In the genomic region with DNA sequence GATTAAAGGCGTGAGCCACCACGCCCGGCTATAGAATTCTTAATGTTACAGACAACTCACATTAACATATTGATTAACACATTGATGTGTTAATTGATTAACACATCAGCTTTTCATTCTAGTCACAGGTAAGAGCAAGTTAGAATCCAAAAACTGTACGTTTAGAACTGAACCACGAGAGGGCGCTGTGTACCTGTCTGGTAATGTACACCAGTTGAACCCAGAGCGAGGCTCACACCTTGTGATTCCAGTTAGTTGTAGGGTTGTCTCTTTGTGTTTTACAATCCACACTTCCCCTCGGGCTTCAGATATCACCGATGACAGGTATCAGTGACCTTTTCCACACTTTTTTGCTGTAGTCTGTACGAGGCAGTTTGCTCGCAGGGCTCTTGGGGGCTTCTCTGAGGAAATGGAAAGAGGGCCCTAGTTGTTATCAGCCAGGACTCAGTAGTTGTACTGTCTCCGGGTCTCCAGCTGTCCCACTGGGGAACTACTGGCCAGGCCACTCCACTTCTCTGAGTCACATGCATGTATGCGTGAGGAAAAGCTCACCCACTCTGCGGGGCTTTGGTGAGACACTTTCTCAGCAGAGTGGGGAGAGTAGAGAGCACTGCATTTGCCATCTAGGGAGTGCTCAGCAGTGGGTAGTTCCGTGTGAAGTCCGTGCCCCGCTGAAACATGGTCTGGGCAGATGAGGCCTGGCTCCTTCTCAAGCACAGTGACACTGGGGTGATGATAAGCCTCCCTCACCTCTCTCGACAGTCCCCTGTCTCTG, we compare ENCODE assay signal across 8 mouse cellular contexts. TPM values are rescaled to one million over a fixed set of nuclear protein-coding genes. Genes with fewer than 3 reads are reported as not detected.
DNase-seq lines count a peak whose midpoint lies in the region; ATAC-seq and TF ChIP-seq lines count a peak whose summit lies in the region.

No protein-coding gene starts in this region.

- ATAC-seq in neural tube, embryonic 11.5 days (ENCODE audit: insufficient read depth, low FRiP score, low TSS enrichment), result no peak
- ATAC-seq in monocyte, adult 5-6 weeks (replicated peaks; ENCODE audit: insufficient number of reproducible peaks, low FRiP score, low TSS enrichment, poor library complexity, severe bottlenecking), result no peak

- intact Hi-C loops in left cerebral cortex, adult 2 months (cut with DNase I), result loop anchor here (2.0 kb wide), 1 partner anchor 58 kb away; no protein-coding TSS in a partner anchor
- intact Hi-C loops in heart, postnatal 14 days (cut with DNase I), result loop anchor here (2.0 kb wide), 1 partner anchor 60 kb away; no protein-coding TSS in a partner anchor

- no peaks in the 10 kb centered on the region for H3K79me2 ChIP-seq in liver, adult 2 months (ENCODE audit: control insufficient read depth, insufficient read depth, low read length)

- WGBS in liver, adult 2 months, result 18% methylated on average over 18 of the region's 18 CpGs
- 42% methylated on average over 18 of the region's 18 CpGs for WGBS in neural tube, embryonic 11.5 days

- peaks cover 6% of the 10 kb centered on the region for H3K4me1 ChIP-seq in liver, adult 2 months (ENCODE audit: control insufficient read depth, insufficient read depth, low read length)
- H3K4me1 ChIP-seq in neural tube, embryonic 11.5 days (ENCODE audit: control insufficient read depth, insufficient read depth, low read length), result no peaks in the 10 kb centered on the region

- H3K9me3 ChIP-seq in neural tube, embryonic 11.5 days (ENCODE audit: control insufficient read depth, low read length), result no peaks in the 10 kb centered on the region

- H3K4me2 ChIP-seq in neural tube, embryonic 11.5 days (ENCODE audit: low read depth), result no peak overlapping the region

- H3K36me3 ChIP-seq in liver, adult 2 months (ENCODE audit: control insufficient read depth, insufficient read depth, low read length), result no peaks in the 10 kb centered on the region
- H3K36me3 ChIP-seq in neural tube, embryonic 11.5 days (ENCODE audit: control insufficient read depth, insufficient read depth, low read length), result no peaks in the 10 kb centered on the region

- peak; percentile 63 for TF ChIP-seq CTCF in left cerebral cortex, adult 2 months (IDR thresholded peaks at IDR 0.05)
- TF ChIP-seq CTCF in liver, adult 2 months (IDR thresholded peaks at IDR 0.05; ENCODE audit: low read depth, low read length), result peak; percentile 60

- H3K27me3 ChIP-seq in liver, adult 2 months (ENCODE audit: control insufficient read depth, insufficient read depth, low read length), result no peaks in the 10 kb centered on the region
- H3K27me3 ChIP-seq in neural tube, embryonic 11.5 days (ENCODE audit: control insufficient read depth, insufficient read depth, low read length), result peaks cover 2% of the 10 kb centered on the region

- H3K9ac ChIP-seq in liver, adult 2 months (ENCODE audit: low read depth, low read length), result no peak overlapping the region
- H3K9ac ChIP-seq in neural tube, embryonic 11.5 days (ENCODE audit: low read length), result no peak overlapping the region

- H3K27ac ChIP-seq in left cerebral cortex, adult 2 months, result no peak overlapping the region
- H3K27ac ChIP-seq in liver, adult 2 months (replicated peaks; ENCODE audit: insufficient read depth, low read depth, low read length), result no peak overlapping the region
- H3K27ac ChIP-seq in neural tube, embryonic 11.5 days (ENCODE audit: low read depth, low read length), result no peak overlapping the region

- DNase-seq in left cerebral cortex, adult 2 months (ENCODE audit: extremely low spot score in 1 of 2, low spot score in 2 of 2), result peak; percentile 17 to 25
- DNase-seq in left cerebral cortex, adult 11 months (ENCODE audit: low spot score), result no peak
- peak; percentile 28 for DNase-seq in T-cell, adult 2 months (ENCODE audit: low spot score)
- DNase-seq in cerebellum, postnatal 4 days (ENCODE audit: low spot score in 2 of 2), result peak; percentile 30 to 37
- DNase-seq in heart, postnatal 14 days, result peak; percentile 35 to 60
- peak; percentile 61 for DNase-seq in liver, adult 2 months (ENCODE audit: extremely low read depth, low read depth, low spot score)
- peak; percentile 50 for DNase-seq in neural tube, embryonic 11.5 days (ENCODE audit: low spot score)

- no peak for TF ChIP-seq POLR2A in liver, adult 2 months (IDR thresholded peaks at IDR 0.05; ENCODE audit: extremely low read depth, insufficient read depth, low read length)

- no peak overlapping the region for H3K4me3 ChIP-seq in left cerebral cortex, adult 2 months
- no peak overlapping the region for H3K4me3 ChIP-seq in liver, adult 2 months (ENCODE audit: insufficient read depth, low read depth, low read length)
- H3K4me3 ChIP-seq in neural tube, embryonic 11.5 days (ENCODE audit: low read depth, low read length), result no peak overlapping the region

RNA-seq across cellular contexts. Expression of gene Ripply1, which starts 7.7 kb away (rescaled TPM):
- total RNA-seq in left cerebral cortex, adult 2 months (2021), result not detected
- not detected for total RNA-seq in heart, postnatal 14 days (2021)
- total RNA-seq in liver, adult 2 months (2014; rRNA removed), result 0.74 and 1.6 TPM in 2 replicates
- polyA plus RNA-seq in liver, adult 2 months (2012; rRNA removed), result 1.5 and 2.5 TPM in 2 replicates
- polyA plus RNA-seq in neural tube, embryonic 11.5 days (2014; fragmentation: Nextera tagmentation; extraction: Ambion mirVana), result not detected in 2 replicates
- total RNA-seq in monocyte, adult 5-6 weeks (2017), result not detected in 3 replicates

RNA-seq across cellular contexts. Expression of gene Cldn2, which starts 26.1 kb away (rescaled TPM):
- under 1 TPM; 0.44 to 0.57 TPM for total RNA-seq in left cerebral cortex, adult 2 months (2021)
- total RNA-seq in heart, postnatal 14 days (2021), result not detected
- 22.4 and 23.1 TPM in 2 replicates for total RNA-seq in liver, adult 2 months (2014; rRNA removed)
- polyA plus RNA-seq in liver, adult 2 months (2012; rRNA removed), result 42.9 and 59.2 TPM in 2 replicates
- polyA plus RNA-seq in neural tube, embryonic 11.5 days (2014; fragmentation: Nextera tagmentation; extraction: Ambion mirVana), result 0.30 and 0.32 TPM in 2 replicates
- not detected in 3 replicates for total RNA-seq in monocyte, adult 5-6 weeks (2017)

Comparison
In these comparisons a context has a peak if more than half of its experiments do, and no peak if none do; other contexts are left out.
1. RNA of gene Cldn2, which starts 26.1 kb away (total RNA-seq): 22.4 to 23.1 TPM in liver, adult 2 months; 0.44 to 0.57 TPM in left cerebral cortex, adult 2 months, not detected in heart, postnatal 14 days and not detected in monocyte, adult 5-6 weeks; every median in the first group is over 10 times any median in the second.